Mouse (Mus musculus) natural killer cell, adult 2 months (primary cell): ENCODE data around the gene Sergef.

Source experiments
- DNase-seq, 2 experiments: peaks; one replicate each; pipeline ENCODE4 v3.0.0; 2022; ENCODE audit warnings: low spot score in 2 of 2

Gene Sergef

GRCm38 (mm10) chr7:46616429-46617005, 23.1 kb downstream of the Sergef start:
- DNase-seq = no peak

DNA sequence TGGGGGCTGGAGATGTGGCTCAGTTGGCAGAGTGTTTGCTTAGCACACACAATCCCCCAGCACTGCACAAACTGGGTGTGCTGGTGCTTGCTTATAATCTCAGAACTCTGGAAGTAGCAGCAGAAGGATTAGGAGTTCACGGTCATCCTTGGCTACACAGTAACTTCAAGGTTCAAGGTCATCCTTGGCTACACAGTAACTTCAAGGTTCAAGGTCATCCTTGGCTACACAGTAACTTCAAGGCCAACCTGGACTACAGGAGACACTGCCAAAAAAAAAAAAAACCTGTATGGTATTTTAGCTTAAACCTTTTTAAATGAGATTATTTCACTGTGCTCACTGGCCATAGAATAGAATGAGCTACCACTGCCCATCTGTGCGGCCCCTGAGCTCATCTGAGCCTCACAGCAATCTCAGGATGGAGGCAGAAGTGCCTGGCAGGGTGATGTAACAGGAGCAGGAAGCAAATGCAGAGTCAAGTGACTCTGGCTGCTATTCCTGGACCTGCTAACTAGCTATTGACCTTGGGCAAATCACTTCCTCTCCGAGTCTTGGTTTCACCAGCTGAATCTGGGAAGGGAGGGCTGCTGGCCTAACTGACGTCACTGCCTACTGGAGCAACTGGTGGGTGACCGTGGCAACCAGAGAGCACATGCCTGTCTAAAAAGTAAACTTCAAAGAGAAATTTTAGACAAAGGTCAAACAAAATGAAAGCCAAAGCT, 24.2 kb downstream of the Sergef start:
- DNase-seq = peak in 1 of 2 experiments; percentile 17

DNA sequence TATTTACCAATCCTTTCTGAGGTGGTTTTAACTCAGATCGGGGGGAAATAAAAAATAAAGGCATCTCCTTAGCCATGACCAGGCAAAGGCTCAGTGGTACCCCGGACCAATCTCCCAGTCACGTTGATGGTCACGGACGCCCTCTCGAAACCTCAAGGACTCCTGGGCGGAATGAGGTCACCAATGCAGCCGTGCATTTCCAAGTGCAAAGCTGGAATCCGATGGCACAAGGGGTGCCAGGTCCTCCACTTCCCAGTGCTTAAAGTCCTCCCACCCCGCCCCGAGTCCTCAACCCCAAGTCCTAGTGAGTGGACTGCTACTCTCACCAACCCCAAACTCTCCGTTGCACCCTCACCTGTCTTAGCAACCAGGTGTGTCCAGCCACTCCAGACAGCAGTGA, 25.3 kb downstream of the Sergef start:
- no peak for DNase-seq

- DNase-seq = no peak
Observed at GRCm38 (mm10) chr7:46613091-46613490, 26.5 kb downstream of the Sergef start.

DNA sequence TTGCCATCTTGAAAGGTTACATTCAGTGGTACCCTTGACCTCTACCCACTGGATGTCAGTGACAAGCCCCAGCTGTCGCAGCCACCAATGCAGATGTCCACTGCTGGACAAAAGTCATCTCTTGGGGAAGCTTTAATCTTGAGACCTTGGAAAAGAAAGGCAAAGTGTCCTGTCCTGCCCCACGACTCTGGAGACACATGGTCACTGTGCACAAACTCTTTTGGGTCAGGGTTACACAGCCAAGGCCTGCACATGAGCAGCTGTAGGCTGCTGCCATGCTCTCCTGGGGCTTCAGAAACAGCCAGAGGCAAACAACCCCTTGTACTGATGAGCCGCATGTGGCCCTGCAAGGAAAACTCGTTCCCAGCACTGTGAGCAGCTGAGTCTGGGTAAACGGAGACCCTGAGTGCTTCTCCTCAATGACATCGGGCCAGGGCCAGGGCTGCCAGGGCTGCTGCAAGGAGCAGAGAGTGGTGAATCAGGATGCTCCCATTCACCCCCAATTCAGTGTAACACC, 27.1 kb downstream of the Sergef start:
- DNase-seq = no peak

DNA sequence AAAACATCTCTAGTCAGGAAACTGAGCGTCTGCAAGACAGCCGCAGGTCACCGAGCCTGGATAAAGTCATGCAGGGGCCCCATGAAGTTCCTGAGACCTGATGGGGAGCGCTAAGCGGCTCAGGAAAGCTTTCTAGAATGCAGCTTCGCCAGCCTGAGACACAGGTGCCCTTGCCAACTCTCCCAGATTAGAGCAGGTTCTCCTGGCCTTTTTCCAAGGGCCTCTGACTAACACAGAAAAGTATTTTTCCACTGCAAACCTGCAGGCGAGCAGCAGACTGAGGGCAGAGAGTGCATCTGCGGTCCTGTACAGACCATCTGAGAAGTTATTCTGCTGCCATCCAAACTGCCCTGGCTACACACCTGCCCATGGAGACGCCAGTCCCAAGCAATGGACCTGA, 27.6 kb downstream of the Sergef start:
- no peak for DNase-seq

- DNase-seq = no peak
Observed at GRCm38 (mm10) chr7:46609317-46609716, 30.3 kb downstream of the Sergef start.

- DNase-seq = peak in 1 of 2 experiments; percentile 41
Observed at GRCm38 (mm10) chr7:46607428-46608055, 32.1 kb downstream of the Sergef start.

DNA sequence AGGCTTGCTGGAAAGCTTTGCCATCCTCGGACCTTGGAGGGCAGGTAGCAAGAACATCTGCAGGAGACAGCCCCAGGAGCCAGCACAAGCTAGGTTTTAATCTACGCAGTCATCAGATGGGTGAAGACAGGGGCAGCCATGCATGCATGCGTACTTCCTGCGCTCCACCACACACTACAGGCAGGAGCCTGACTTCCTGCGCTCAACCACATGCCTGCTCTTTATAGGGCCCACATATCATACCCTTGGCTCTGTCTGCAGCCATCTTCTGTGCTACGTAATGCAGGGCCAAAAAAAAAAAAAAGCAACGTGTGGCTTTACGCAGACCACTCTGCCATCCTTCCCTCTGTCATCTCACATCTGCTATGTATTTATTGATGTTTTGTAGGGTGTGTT, 32.6 kb downstream of the Sergef start:
- peak; percentile 60 to 79 for DNase-seq

GRCm38 (mm10) chr7:46606391-46607030, 33.1 kb downstream of the Sergef start:
- peak; percentile 78 to 88 for DNase-seq

DNA sequence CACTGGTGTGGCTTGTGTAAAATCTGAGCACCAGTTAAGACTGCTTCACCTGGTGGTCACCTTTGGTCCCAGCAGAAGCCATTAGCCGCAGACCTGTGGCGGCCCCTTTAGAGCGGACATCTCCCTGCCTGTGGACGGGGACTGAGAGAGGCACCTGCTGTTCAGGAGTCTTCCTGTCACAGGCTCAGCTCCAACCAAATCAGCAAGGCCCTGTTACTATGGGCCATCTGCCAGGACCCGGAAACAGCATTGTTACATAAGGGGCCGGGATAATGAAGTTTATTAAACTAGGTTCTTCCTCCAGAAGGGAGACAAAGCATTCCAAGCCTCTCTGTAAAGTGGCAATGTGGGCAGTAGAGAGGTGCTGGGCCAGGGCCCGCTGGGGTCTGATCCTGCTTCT, 36.6 kb downstream of the Sergef start:
- no peak for DNase-seq

DNA sequence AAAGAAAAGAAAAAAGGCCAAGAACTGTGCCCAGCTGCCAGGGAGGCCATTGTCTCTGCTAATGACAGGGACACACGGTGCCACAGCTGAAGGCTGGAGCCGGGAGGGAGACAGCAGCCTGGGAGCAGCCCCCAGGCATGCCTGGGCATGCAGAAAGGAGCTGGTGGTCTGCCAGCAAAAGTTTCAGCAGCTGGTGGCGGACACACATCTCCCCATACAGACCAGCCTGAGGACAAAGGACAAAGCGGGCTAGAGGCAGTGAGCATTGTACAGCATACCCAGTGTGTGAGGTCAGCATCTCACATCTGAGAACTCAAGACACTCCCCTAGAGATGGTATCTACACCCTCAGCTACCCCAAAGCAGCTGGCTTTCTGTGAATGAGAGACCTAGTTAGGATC, 37.5 kb downstream of the Sergef start:
- DNase-seq = no peak

GRCm38 (mm10) chr7:46601097-46601496, 38.5 kb downstream of the Sergef start:
- peak; percentile 20 to 36 for DNase-seq

- no peak for DNase-seq
Observed at GRCm38 (mm10) chr7:46597006-46597405, 42.6 kb downstream of the Sergef start.

GRCm38 (mm10) chr7:46591546-46591945, 48.1 kb downstream of the Sergef start:
- no peak for DNase-seq

GRCm38 (mm10) chr7:46589181-46589580, 50.4 kb downstream of the Sergef start:
- DNase-seq = no peak

DNA sequence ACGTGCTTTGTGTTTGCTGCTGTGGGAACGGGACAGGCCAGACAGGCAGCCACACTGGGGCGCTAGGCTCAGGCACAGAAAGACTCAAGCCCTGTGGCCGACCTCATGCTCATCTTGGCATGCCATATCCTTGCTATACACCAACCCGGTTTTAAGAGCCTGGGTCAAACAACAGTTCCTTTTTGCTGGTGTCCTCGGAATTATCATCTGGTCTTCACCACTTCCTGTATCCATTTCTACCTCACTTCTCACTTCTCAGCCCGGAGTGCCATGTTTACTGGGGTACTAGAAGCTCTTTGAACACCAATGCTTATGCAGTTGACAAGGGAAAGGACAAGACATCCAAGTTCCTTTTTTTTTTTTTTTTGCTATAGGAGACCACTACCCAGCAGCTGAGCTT, 51.6 kb downstream of the Sergef start:
- no peak for DNase-seq

- no peak for DNase-seq
Observed at GRCm38 (mm10) chr7:46587466-46587865, 52.1 kb downstream of the Sergef start.

- no peak for DNase-seq
Observed at GRCm38 (mm10) chr7:46586621-46587216, 52.9 kb downstream of the Sergef start.

DNA sequence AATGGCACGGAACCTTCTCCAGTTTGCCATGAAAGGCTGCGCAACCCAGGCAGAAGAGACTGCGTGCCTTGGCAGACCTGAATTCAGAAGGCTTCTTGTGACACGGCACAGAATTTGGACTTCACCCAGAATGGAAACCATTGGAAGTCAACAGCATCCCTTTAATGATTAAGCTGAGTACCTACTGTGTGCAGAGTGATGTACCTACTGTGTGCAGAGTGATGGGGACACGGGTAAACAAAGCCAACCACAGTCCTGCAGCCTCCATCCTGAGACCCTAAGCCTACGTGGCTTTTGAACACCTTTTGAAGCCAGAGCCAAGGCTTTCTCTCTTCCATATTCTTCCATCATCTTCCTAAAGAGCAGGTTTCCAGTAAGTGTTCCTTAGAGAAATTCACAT, 56.9 kb downstream of the Sergef start:
- no peak for DNase-seq

DNA sequence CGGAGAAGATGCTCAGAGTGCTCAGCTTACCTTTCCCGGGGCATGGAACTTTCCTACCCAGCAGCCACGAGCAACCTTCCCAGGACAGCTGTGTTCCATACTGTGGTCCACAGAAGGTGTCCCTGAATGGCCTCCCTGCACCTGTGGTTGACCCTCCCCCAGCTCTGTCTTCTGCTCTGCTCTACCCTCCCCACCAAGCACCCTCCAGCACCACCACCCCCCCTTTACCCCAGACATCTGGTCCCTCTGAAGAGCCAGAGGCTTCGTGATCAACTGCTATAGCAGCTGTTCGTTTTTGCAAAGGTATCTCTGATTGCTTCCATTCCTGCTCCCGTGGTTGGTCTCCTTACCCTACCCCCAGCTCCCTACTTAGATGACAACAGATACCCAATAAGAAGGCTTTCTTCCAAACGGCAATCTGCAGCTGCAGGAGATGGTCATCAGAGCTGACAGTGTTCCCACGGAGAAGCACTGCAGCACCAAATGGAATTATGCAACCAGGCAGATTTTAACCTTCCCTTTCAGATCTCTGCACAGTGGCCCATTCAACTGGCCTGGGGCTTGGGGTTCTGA, 58.2 kb downstream of the Sergef start:
- DNase-seq = no peak

GRCm38 (mm10) chr7:46578091-46578490, 61.5 kb downstream of the Sergef start:
- DNase-seq = no peak
